Mouse (Mus musculus): ENCODE measurements around the gene Gan. TPM values are rescaled to one million over a fixed set of nuclear protein-coding genes. Genes with fewer than 3 reads are reported as not detected.

Gan gene
- total RNA-seq, 1 experiment, result 7.9 TPM

DNA sequence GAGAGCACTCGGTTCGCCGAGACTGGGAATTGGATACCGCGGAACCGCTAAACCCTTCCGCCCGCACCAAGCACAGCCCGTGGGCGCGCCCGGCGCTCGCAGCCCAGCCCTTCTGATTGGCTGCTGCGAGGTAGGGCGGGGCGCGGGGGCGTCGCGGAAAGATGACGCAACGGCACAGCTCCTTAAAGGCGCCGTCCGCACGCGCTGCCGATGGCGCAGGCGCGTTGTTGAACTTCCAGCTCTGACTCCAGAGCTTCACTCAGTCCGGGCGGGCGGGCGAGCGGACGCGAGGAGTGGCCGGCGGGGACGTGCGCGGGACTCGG is 205 bp upstream of the Gan start:
- no peaks in the 10 kb centered on the region for H3K36me3 ChIP-seq (ENCODE audit: control insufficient read depth, insufficient read depth, low read length, poor library complexity, severe bottlenecking)
- in situ Hi-C loops (cut with MboI; ENCODE audit: low sequenced_read_pairs in 2 of 2, unreplicated experiment in 2 of 2), result no loop called here
- peak overlapping the region; percentile 81 for H3K9ac ChIP-seq (ENCODE audit: insufficient read depth, low read depth, low read length, poor library complexity, severe bottlenecking)
- no peak overlapping the region for H3K27ac ChIP-seq (ENCODE audit: insufficient read depth, low read depth, low read length, poor library complexity, severe bottlenecking)
- DNase-seq (ENCODE audit: low read depth, low spot score), result peak; percentile 78
- TF ChIP-seq HCFC1 (IDR thresholded peaks at IDR 0.05; ENCODE audit: borderline replicate concordance, insufficient read depth, low read length), result peak; percentile 67; the same call in 1 of the 2 replicates
- no peak for TF ChIP-seq ZNF384 (IDR thresholded peaks at IDR 0.05; ENCODE audit: low read depth, low read length)
- H3K4me1 ChIP-seq (ENCODE audit: control insufficient read depth in 2 of 2, insufficient read depth in 2 of 2, low read length in 2 of 2, poor library complexity in 1 of 2), result peaks cover 1 to 6% of the 10 kb centered on the region in 2 experiments; a peak in 2 of 4 replicates
- no peaks in the 10 kb centered on the region for H3K9me3 ChIP-seq (ENCODE audit: control insufficient read depth, insufficient read depth, low read depth, low read length)
- H3K4me3 ChIP-seq (ENCODE audit: insufficient read depth in 1 of 2, low read depth in 1 of 2, low read length in 2 of 2, poor library complexity in 1 of 2, severe bottlenecking in 1 of 2), result peak overlapping the region; percentile 77 to 99

DNA sequence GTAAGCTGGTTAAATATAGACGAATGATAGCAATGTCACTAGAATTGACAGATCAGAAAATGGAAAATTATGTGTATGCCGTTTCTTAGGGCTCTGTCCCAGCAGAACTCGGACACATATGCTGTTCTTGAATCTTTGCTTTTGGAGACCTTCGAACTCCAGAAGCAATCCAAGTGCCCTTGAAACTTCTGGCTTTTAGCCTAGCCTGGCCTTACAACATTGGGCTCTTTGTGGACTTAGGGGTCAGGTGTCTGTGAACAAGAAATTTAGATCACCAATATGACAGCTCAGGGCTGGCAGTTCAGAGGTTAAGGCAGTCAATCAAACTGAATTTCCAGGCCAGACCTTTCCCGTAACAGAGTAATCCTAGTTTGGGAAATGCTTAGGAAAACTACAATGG is 1.1 kb downstream of the Gan start:
- TF ChIP-seq ZC3H11A (IDR thresholded peaks at IDR 0.05; ENCODE audit: borderline replicate concordance, low read depth, low read length) (no peak), HCFC1 (IDR thresholded peaks at IDR 0.05; ENCODE audit: borderline replicate concordance, insufficient read depth, low read length) (no peak), MAFK (IDR thresholded peaks at IDR 0.05; ENCODE audit: insufficient read depth, low read depth, low read length) (no peak), CHD2 (IDR thresholded peaks at IDR 0.05; ENCODE audit: low read depth, low read length) (no peak), ZNF384 (IDR thresholded peaks at IDR 0.05; ENCODE audit: low read depth, low read length) (no peak)
- Histone ChIP-seq H3K9me3 (ENCODE audit: control insufficient read depth, insufficient read depth, low read depth, low read length) (no peaks in the 10 kb centered on the region), H3K27ac (ENCODE audit: insufficient read depth, low read depth, low read length, poor library complexity, severe bottlenecking) (no peak overlapping the region), H3K9ac (ENCODE audit: insufficient read depth, low read depth, low read length, poor library complexity, severe bottlenecking) (no peak overlapping the region), H3K4me1 (ENCODE audit: control insufficient read depth in 2 of 2, insufficient read depth in 2 of 2, low read length in 2 of 2, poor library complexity in 1 of 2) (peaks cover 1 to 6% of the 10 kb centered on the region in 2 experiments; a peak in 2 of 4 replicates), H3K36me3 (ENCODE audit: control insufficient read depth, insufficient read depth, low read length, poor library complexity, severe bottlenecking) (no peaks in the 10 kb centered on the region), H3K4me3 (ENCODE audit: insufficient read depth in 1 of 2, low read depth in 1 of 2, low read length in 2 of 2, poor library complexity in 1 of 2, severe bottlenecking in 1 of 2) (peak overlapping the region in 1 of 2 experiments; percentile 80; a peak in 1 of 4 replicates)
- no peak for DNase-seq (ENCODE audit: low read depth, low spot score)
- in situ Hi-C loops (cut with MboI; ENCODE audit: low sequenced_read_pairs in 2 of 2, unreplicated experiment in 2 of 2), result no loop called here

DNA sequence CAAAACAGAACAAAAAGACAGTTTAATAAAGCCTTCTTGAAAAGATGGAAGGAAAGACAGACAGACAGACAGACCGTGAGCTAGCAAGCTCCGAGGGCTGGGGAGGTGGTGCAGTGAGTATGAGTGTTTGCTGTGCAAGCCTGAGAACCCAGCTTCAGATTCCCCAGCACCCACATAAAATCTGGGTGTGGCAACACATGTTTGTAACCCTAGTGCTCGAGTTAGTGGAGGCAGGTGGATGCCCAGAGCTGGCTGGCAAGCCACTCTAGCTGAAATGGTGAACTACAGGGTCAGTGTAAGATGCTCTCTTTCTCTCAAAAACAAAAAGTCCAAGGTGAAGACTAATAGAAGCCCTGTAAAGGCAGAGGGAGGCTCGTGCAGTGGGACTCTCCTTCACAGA is 7.0 kb downstream of the Gan start:
- Histone ChIP-seq H3K36me3 (ENCODE audit: control insufficient read depth, insufficient read depth, low read length, poor library complexity, severe bottlenecking) (no peaks in the 10 kb centered on the region), H3K4me1 (ENCODE audit: control insufficient read depth in 2 of 2, insufficient read depth in 2 of 2, low read length in 2 of 2, poor library complexity in 1 of 2) (no peaks in the 10 kb centered on the region), H3K4me3 (ENCODE audit: insufficient read depth in 1 of 2, low read depth in 1 of 2, low read length in 2 of 2, poor library complexity in 1 of 2, severe bottlenecking in 1 of 2) (no peak overlapping the region), H3K9me3 (ENCODE audit: control insufficient read depth, insufficient read depth, low read depth, low read length) (no peaks in the 10 kb centered on the region), H3K27ac (ENCODE audit: insufficient read depth, low read depth, low read length, poor library complexity, severe bottlenecking) (no peak overlapping the region), H3K9ac (ENCODE audit: insufficient read depth, low read depth, low read length, poor library complexity, severe bottlenecking) (no peak overlapping the region)
- DNase-seq (ENCODE audit: low read depth, low spot score), result no peak
- in situ Hi-C loops (cut with MboI; ENCODE audit: low sequenced_read_pairs in 2 of 2, unreplicated experiment in 2 of 2), result no loop called here
- TF ChIP-seq ZNF384 (IDR thresholded peaks at IDR 0.05; ENCODE audit: low read depth, low read length) (no peak), ZC3H11A (IDR thresholded peaks at IDR 0.05; ENCODE audit: borderline replicate concordance, low read depth, low read length) (no peak), HCFC1 (IDR thresholded peaks at IDR 0.05; ENCODE audit: borderline replicate concordance, insufficient read depth, low read length) (no peak), MAFK (IDR thresholded peaks at IDR 0.05; ENCODE audit: insufficient read depth, low read depth, low read length) (no peak), CHD2 (IDR thresholded peaks at IDR 0.05; ENCODE audit: low read depth, low read length) (no peak)

DNA sequence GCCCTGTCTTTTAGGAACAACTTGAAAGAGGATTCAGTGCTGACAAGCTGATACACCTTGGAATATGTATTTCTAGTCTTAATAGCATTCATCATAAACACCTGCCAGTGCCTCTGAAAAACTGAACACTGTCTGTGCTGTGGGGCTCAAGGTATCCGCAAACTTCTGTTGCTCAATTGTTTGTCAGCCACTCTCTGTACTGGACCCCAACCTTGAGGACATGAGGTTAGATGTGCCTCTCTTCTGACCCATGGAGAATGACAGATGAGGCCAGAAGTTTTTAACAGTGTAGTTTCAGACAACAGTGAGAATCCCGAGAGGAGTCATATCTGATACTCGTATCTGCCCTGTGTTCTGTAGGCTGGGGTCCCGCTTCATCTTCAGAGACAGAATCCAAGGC is 7.6 kb downstream of the Gan start:
- Histone ChIP-seq H3K9me3 (ENCODE audit: control insufficient read depth, insufficient read depth, low read depth, low read length) (no peaks in the 10 kb centered on the region), H3K27ac (ENCODE audit: insufficient read depth, low read depth, low read length, poor library complexity, severe bottlenecking) (no peak overlapping the region), H3K9ac (ENCODE audit: insufficient read depth, low read depth, low read length, poor library complexity, severe bottlenecking) (no peak overlapping the region), H3K36me3 (ENCODE audit: control insufficient read depth, insufficient read depth, low read length, poor library complexity, severe bottlenecking) (no peaks in the 10 kb centered on the region), H3K4me3 (ENCODE audit: insufficient read depth in 1 of 2, low read depth in 1 of 2, low read length in 2 of 2, poor library complexity in 1 of 2, severe bottlenecking in 1 of 2) (no peak overlapping the region), H3K4me1 (ENCODE audit: control insufficient read depth in 2 of 2, insufficient read depth in 2 of 2, low read length in 2 of 2, poor library complexity in 1 of 2) (no peaks in the 10 kb centered on the region)
- DNase-seq (ENCODE audit: low read depth, low spot score), result no peak
- in situ Hi-C loops (cut with MboI; ENCODE audit: low sequenced_read_pairs in 2 of 2, unreplicated experiment in 2 of 2), result no loop called here
- no peak for TF ChIP-seq ZC3H11A (IDR thresholded peaks at IDR 0.05; ENCODE audit: borderline replicate concordance, low read depth, low read length)
- no peak for TF ChIP-seq MAFK (IDR thresholded peaks at IDR 0.05; ENCODE audit: insufficient read depth, low read depth, low read length)
- no peak for TF ChIP-seq CHD2 (IDR thresholded peaks at IDR 0.05; ENCODE audit: low read depth, low read length)
- TF ChIP-seq HCFC1 (IDR thresholded peaks at IDR 0.05; ENCODE audit: borderline replicate concordance, insufficient read depth, low read length), result no peak
- TF ChIP-seq ZNF384 (IDR thresholded peaks at IDR 0.05; ENCODE audit: low read depth, low read length), result no peak

DNA sequence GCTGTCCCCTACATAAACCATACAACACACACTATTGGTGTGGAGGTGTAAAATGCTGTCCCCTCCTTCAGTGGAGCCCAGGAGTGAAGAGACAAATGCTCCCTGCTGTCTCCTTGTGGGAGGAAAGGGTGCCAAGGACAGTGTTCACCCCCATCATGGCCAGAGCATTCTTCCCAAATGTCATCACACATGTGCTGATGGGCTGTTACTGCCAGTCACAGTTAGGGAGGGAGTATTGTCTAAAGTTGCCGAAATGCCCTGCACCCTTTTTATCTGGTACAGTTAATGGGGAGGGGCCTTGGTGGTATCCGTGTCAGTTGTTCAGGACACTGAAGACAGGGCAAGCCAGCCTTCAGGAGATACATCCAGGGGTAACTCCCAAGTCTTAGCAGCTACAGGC is 8.6 kb downstream of the Gan start:
- H3K36me3 ChIP-seq (ENCODE audit: control insufficient read depth, insufficient read depth, low read length, poor library complexity, severe bottlenecking), result no peaks in the 10 kb centered on the region
- no peak for TF ChIP-seq MAFK (IDR thresholded peaks at IDR 0.05; ENCODE audit: insufficient read depth, low read depth, low read length)
- TF ChIP-seq ZC3H11A (IDR thresholded peaks at IDR 0.05; ENCODE audit: borderline replicate concordance, low read depth, low read length), result no peak
- no peak for TF ChIP-seq CHD2 (IDR thresholded peaks at IDR 0.05; ENCODE audit: low read depth, low read length)
- no peak for TF ChIP-seq ZNF384 (IDR thresholded peaks at IDR 0.05; ENCODE audit: low read depth, low read length)
- no peak for TF ChIP-seq HCFC1 (IDR thresholded peaks at IDR 0.05; ENCODE audit: borderline replicate concordance, insufficient read depth, low read length)
- no peaks in the 10 kb centered on the region for H3K9me3 ChIP-seq (ENCODE audit: control insufficient read depth, insufficient read depth, low read depth, low read length)
- H3K4me1 ChIP-seq (ENCODE audit: control insufficient read depth in 2 of 2, insufficient read depth in 2 of 2, low read length in 2 of 2, poor library complexity in 1 of 2), result no peaks in the 10 kb centered on the region
- no peak overlapping the region for H3K4me3 ChIP-seq (ENCODE audit: insufficient read depth in 1 of 2, low read depth in 1 of 2, low read length in 2 of 2, poor library complexity in 1 of 2, severe bottlenecking in 1 of 2)
- H3K9ac ChIP-seq (ENCODE audit: insufficient read depth, low read depth, low read length, poor library complexity, severe bottlenecking), result no peak overlapping the region
- no peak overlapping the region for H3K27ac ChIP-seq (ENCODE audit: insufficient read depth, low read depth, low read length, poor library complexity, severe bottlenecking)
- DNase-seq (ENCODE audit: low read depth, low spot score), result no peak
- in situ Hi-C loops (cut with MboI; ENCODE audit: low sequenced_read_pairs in 2 of 2, unreplicated experiment in 2 of 2), result no loop called here
